Mouse (Mus musculus) layer of hippocampus, postnatal 10 days (tissue): ENCODE measurements at regions not wholly inside any gene's neighbourhood (a gene's known extent, or its start where the extent isn't known, plus 50 kb on each side); places are given as distances from the start of the nearest gene placed in this dataset.

ENCODE experiments used
- DNase-seq, 2 experiments: peaks; one replicate each; pipeline ENCODE4 v3.0.0; 2021; ENCODE audit warnings: low spot score in 2 of 2

GRCm38 (mm10) chr14:98834316-98834715 lies 159.8 kb downstream of the Rpl36a-ps1 start:
- DNase-seq, result no peak

DNA sequence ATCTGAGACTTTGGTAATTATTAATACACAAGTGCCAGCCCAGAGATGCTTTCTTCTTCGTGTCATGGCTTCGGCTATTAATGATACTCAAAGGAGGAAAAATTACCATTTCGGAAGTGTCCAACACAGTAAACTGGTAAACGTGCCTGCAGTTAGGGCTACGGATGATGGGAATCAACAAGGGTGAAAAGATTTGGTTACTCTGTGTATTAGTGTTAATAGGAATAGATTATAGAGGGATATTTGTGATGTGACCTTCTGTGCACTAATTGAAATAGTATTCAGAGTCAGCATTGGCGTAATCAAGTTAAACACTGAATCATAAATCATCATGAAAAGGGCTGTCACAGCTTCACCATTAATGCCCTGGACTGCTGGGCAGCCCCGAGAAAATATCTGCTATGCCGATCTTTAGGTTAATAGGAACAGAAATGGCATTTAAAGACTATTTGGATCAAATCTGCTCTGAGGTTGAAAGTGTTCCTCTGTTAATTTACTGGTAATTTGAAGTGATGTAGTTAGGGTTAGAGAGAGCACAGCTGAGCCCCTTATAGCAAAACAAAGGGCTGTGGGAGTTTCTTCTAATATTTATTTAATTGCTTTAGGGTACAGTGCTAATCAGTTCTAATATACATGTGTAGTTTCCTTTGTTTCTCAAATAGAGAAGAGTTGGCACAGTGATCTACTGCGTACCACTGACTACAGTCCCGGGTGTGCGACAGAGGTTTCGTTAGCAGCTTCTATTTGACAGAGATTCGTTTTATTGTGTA lies 160.7 kb downstream of the Rpl36a-ps1 start:
- DNase-seq, result no peak

- DNase-seq, result no peak
These were observed 161.7 kb downstream of the Rpl36a-ps1 start for GRCm38 (mm10) chr14:98832401-98832800.

GRCm38 (mm10) chr14:98829958-98830633 lies 164.0 kb downstream of the Rpl36a-ps1 start:
- no peak for DNase-seq

DNA sequence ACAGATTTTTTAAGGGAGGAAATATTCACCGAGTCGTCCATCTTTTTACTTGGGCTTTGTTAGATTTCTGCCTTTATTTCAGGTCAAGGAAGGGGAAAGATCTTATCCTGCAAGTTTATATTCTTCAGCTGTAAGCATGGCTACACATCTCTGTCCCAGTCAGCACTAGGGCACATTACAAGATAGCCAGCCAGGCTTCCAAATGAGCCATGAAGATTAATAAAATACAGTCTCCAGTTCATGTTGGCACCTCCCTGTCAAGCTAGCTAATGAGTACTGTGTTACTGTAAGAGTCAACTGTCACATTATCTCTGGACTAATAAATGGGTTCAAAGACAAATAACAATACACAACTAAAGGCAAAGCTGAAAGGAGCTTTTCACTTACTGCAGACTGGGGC lies 166.6 kb downstream of the Rpl36a-ps1 start:
- DNase-seq, result no peak

GRCm38 (mm10) chr14:98813657-98814056 lies 180.5 kb downstream of the Rpl36a-ps1 start:
- no peak for DNase-seq

DNA sequence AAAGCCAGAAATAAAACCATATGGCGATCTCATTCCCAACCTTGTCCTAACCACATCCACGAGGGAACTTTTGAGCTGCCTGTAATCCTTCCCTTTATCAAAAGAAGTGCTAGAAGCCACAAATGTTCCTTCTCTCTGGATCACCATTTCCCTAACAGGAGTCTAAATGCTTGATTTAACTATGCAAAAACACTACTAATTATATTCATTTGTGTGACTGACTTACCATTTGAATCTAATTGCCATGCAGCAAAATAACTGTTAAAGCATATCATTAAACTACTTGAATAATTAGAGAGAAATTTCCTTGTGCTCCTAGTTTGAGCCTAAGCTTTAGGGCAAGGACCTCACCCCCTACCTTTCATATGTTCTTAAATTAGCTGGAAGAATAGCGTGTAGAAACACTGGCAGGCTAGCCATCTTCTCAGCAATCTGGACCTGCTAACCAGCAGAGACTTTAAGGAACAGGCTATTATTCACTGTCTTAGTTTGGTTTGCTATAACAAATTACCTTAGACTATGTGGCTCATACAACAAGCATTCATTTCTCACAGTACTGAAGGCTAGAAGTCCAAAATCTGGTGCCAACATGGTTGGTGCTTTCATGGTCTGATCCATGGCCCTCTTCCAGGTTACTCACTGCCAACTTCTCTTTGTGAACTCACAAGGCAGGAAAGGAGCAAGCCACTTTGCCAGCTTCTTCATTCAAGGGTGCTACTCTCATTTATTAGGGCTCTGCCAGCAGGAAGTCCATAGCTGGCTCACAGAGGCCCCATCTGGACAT lies 183.7 kb downstream of the Rpl36a-ps1 start:
- peak; percentile 60 to 63 for DNase-seq

DNA sequence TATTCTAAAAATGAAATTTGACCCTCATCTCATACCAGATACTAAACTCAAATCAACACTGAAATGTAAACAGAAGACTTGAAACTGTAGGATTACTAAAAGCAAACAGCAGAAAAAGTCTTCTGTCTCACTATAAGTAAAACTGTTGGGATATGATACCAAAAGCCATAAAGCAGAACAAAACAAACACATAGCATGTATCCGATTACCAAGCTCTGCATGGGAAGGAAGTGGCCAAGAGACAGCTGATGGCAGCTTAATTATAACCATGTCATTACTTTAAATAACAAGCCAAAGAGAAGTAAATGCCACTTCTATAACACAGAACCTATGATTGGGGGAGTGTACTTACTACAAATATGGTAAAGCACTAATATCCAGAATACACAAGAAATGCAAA lies 186.0 kb downstream of the Rpl36a-ps1 start:
- no peak for DNase-seq

DNA sequence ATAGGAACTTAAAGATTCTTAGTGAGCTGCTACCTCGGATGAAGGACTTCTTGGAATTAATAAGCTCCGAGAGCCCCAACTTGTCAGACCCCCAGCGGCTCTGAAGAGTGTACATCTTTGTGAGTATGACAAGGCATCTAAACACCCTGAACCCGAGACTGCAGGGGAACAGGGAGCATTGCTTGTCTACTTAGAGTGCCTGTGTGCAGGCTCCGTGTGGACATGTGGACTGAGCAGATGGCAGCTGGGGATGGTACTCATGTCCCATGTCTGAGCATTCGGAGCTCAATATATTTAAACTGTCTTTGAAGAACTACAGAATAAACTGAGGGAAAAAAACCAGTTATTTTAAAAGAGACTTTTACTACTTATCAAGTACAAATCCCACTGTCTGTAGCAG lies 189.1 kb downstream of the Rpl36a-ps1 start:
- DNase-seq, result no peak

GRCm38 (mm10) chr14:98801293-98801692 lies 192.8 kb downstream of the Rpl36a-ps1 start:
- no peak for DNase-seq

- DNase-seq, result no peak
These were observed 202.1 kb downstream of the Rpl36a-ps1 start for GRCm38 (mm10) chr14:98791970-98792369.

GRCm38 (mm10) chr14:98791232-98791906 lies 202.7 kb downstream of the Rpl36a-ps1 start:
- DNase-seq, result no peak

DNA sequence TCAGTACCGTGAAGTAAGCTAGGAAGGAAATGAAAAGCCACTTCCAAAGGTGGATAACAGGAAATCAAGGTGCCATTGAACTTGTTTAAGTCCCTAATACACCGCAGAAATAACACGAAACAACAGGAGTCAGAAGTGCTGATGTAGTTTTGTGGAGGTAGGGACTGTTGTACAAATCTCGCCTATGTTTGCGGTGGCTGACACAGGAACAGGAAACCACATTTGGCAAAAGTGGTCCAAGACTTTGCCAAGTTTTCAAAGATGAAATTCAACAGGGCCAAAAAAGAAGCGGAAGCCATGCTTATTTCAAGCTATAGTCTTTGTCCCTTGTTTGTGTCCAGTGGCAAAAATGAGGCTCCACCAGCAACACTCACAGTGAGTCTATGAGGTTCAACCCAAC lies 204.3 kb downstream of the Rpl36a-ps1 start:
- DNase-seq, result no peak

GRCm38 (mm10) chr14:98781711-98782110 lies 212.4 kb downstream of the Rpl36a-ps1 start:
- DNase-seq, result no peak

DNA sequence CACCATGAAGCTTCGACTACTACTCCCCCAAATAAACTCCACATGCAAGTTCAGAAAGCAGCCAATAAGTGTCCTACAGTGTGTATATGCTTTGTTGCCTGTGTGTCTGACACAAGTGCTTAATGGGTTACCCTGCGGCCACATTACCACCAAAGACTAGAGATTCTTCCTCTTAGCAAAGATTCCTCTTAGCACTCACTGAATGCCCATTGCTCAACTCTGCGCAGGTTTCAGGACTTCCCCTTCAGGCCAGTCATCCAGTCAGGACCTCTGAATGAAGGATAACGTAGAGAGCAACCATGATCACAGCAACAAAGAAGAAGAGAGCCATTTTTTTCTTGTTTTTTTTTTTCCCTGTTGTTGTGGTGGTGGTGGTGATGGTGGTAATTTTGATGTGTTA lies 222.0 kb downstream of the Rpl36a-ps1 start:
- DNase-seq, result no peak

- DNase-seq, result no peak
These were observed 225.3 kb downstream of the Rpl36a-ps1 start for GRCm38 (mm10) chr14:98768845-98769244.

GRCm38 (mm10) chr14:98767481-98767880 lies 226.6 kb downstream of the Rpl36a-ps1 start:
- no peak for DNase-seq

- no peak for DNase-seq
These were observed 228.8 kb downstream of the Rpl36a-ps1 start for GRCm38 (mm10) chr14:98765358-98765757.

GRCm38 (mm10) chr14:98750766-98751165 lies 243.4 kb downstream of the Rpl36a-ps1 start:
- no peak for DNase-seq

DNA sequence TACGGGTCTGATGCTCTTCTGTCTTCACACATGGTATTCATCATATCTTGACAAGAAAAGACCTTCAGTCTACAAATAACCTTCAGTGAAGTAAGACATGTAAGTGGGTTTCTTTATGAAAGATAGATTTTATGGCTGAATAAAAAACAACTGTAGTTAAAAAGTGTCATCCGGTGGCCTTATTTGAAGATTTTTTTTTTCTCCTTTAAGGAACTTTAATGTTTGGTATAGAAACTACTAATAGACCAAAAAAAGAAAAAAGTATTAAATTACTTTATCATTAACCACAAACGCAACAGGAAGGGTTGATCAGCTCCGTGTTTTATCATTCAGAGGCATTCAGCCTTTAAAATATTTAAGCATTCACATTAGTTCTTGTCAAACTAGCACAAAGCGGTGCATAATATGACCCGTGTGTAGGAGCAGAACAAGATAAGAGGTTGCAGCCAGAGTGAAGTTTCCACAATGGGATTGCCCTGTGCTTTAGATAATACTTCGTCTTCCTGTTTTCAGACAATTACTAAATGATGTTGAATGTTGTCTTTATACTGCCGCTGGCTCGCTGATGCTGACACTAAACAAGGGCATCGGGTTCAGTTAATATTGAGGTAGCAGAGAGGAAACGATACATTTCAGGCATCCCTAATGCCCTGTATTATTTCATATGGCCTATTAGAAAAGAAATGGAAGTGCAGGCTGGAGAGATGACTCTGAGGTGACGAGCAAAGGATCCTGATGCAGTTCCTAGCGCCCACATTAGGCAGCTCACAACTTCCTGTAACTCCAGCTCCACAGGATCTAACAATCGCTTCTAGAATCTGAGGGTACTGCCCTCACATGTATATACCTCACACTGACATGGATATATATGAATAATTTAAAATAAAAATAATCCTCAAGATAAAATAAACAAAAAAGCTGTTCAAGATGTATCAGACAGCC lies 244.8 kb downstream of the Rpl36a-ps1 start:
- no peak for DNase-seq
